Mouse (Mus musculus) brain, embryonic 18.5 days (tissue): ENCODE results near the gene Trib2.

Experiments
- DNase-seq: peaks from one replicate; pipeline ENCODE4 v3.0.0-alpha.2; 2012; ENCODE audit warnings: low read depth, low spot score

Gene Trib2

GRCm38 (mm10) chr12:15813819-15814165 is 2.9 kb downstream of the Trib2 start:
- no peak for DNase-seq

- no peak for DNase-seq
Observed at GRCm38 (mm10) chr12:15813133-15813818, 3.4 kb downstream of the Trib2 start.

GRCm38 (mm10) chr12:15812139-15812962 is 4.4 kb downstream of the Trib2 start:
- no peak for DNase-seq

GRCm38 (mm10) chr12:15811682-15812081 is 5.0 kb downstream of the Trib2 start:
- no peak for DNase-seq

GRCm38 (mm10) chr12:15810926-15811325 is 5.8 kb downstream of the Trib2 start:
- DNase-seq: no peak

- no peak for DNase-seq
Observed at GRCm38 (mm10) chr12:15809657-15810056, 7.1 kb downstream of the Trib2 start.

GRCm38 (mm10) chr12:15809249-15809648 is 7.5 kb downstream of the Trib2 start:
- DNase-seq: no peak

- DNase-seq: no peak
Observed at GRCm38 (mm10) chr12:15808186-15808800, 8.4 kb downstream of the Trib2 start.

GRCm38 (mm10) chr12:15804931-15805331 is 11.8 kb downstream of the Trib2 start:
- DNase-seq: no peak

GRCm38 (mm10) chr12:15803936-15804438 is 12.7 kb downstream of the Trib2 start:
- DNase-seq: no peak

- DNase-seq: no peak
Observed at GRCm38 (mm10) chr12:15801571-15801930, 15.2 kb downstream of the Trib2 start.

- no peak for DNase-seq
Observed at GRCm38 (mm10) chr12:15800914-15801570, 15.7 kb downstream of the Trib2 start.

- no peak for DNase-seq
Observed at GRCm38 (mm10) chr12:15800196-15800913, 16.4 kb downstream of the Trib2 start.

- no peak for DNase-seq
Observed at GRCm38 (mm10) chr12:15798019-15798418, 18.7 kb downstream of the Trib2 start.

GRCm38 (mm10) chr12:15795886-15796285 is 20.8 kb downstream of the Trib2 start:
- DNase-seq: no peak

- DNase-seq: no peak
Observed at GRCm38 (mm10) chr12:15793336-15793735, 23.4 kb downstream of the Trib2 start.

GRCm38 (mm10) chr12:15790181-15790580 is 26.5 kb downstream of the Trib2 start:
- DNase-seq: no peak

- no peak for DNase-seq
Observed at GRCm38 (mm10) chr12:15777047-15777446, 39.7 kb downstream of the Trib2 start.

GRCm38 (mm10) chr12:15771686-15772085 is 45.0 kb downstream of the Trib2 start:
- no peak for DNase-seq

- DNase-seq: no peak
Observed at GRCm38 (mm10) chr12:15768536-15768935, 48.2 kb downstream of the Trib2 start.

GRCm38 (mm10) chr12:15765996-15766395 is 50.7 kb downstream of the Trib2 start:
- DNase-seq: no peak
